Mouse (Mus musculus): ENCODE results near the gene Olfr450.

GRCm38 (mm10) chr6:42784793-42785192 lies 26.9 kb upstream of the Olfr450 start, which contains the start of gene Olfr452:
- no peak for TF ChIP-seq CTCF (conservative IDR thresholded peaks at IDR 0.05; ENCODE audit: low read length)
- no peak for TF ChIP-seq NANOG (IDR thresholded peaks at IDR 0.05; ENCODE audit: borderline replicate concordance, low read length)
- TF ChIP-seq POU5F1 (IDR thresholded peaks at IDR 0.05; ENCODE audit: borderline replicate concordance, low read length), result no peak

Data from E14TG2a.4 (cell line).